Mouse (Mus musculus) brain, embryonic 14.5 days (tissue): ENCODE measurements around the gene Cdc20b. TPM values are rescaled to one million over a fixed set of nuclear protein-coding genes. Genes with fewer than 3 reads are reported as not detected.

Experiments
- DNase-seq: peaks from one replicate; pipeline ENCODE4 v3.0.0-alpha.2; 2011; ENCODE audit warnings: low read depth
- CTCF ChIP-seq: fragments of 200-500 bp; IDR thresholded peaks from 2 replicates; pipeline ENCODE4 v1.5.1; 2012; ENCODE audit warnings: inconsistent platforms, mild to moderate bottlenecking, moderate library complexity, borderline replicate concordance; ENCODE audit not compliant: insufficient read depth, insufficient read length; ENCODE audit errors: extremely low read depth
- POLR2A ChIP-seq: fragments of 200-500 bp; IDR thresholded peaks from 2 replicates; pipeline ENCODE4 v1.6.1; 2012; ENCODE audit warnings: mild to moderate bottlenecking, inconsistent platforms, borderline replicate concordance; ENCODE audit not compliant: poor library complexity, insufficient read depth, insufficient read length, severe bottlenecking; ENCODE audit errors: extremely low read depth
- polyA plus RNA-seq: library from polyadenylated mRNA; depleted of rRNA; stranded (reverse); fragments of >200 nt; gene quantifications from 2 replicates; pipeline ENCODE4 v1.2.3, GENCODE M21; 2012

The Cdc20b gene
- polyA plus RNA-seq, 1 experiment = 0.86 TPM

DNA sequence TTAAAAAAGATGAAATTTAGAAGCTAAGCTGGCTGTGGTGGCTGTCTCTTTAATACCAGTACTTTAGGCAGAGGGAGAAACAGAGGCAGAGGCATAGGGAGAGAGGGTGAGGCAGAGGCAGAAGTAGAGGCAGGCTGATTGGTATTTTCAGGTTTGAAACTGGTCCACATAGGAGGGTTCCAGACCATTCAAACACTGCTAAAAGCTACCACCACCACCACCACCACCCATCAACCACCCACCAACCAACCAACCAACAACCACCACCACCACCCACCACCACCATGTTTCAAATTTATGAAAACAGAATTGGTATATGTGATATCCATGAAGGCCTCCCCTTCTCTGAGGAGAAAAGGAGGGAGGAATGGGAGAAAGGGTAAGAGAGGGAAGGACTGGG lies 2.1 kb upstream of the Cdc20b start:
- DNase-seq = no peak
- TF ChIP-seq CTCF (no peak), POLR2A (no peak)

DNA sequence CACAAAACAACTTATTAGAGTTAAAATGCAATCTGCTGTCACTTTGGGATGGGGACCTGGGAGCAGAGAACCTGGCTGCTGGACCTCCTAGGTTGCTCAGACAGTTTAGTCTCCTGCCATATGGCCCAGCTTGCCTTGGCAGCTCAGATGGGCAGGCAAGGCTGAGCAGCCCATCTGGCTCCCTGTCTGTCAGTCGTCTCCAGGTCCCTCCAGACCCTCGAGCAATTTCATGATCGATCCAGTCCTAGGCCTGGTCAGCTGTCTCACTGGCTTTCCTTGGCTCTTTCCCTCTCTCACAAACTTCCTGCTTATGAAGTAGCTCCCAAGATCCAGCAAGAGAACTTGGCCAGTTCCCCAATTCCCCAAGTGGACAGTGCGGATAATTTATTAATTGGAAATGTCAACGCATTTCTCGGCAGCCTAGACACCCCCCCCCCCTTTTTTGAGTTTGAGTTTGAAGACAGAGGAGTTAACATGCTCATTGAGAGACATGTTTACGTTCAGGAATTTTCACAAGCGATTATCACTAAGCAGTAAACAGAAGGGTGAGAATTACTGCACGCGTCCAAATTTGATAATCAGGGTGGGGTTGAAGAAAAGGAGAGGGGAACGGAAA lies 532 bp upstream of the Cdc20b start:
- TF ChIP-seq CTCF (no peak), POLR2A (no peak)
- peak; percentile 84 for DNase-seq

DNA sequence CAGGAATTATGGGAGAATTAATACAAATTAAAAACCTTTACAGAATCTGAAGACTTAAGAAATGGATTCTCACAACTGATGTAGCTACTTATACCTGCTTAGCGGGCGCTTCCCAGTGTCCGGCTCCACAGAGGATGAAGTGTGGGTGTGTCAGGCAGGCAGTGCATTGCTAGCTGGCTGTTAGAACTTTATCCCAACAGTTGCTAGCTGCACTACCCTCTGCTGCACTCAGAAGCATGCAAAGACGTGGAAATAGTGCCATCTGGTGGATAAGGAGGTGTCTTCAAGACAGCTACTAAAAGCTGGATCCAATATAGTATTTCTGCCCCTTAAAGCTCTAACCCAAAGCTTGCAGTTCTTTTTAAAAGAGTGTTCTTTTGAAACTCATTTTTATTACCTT lies 941 bp downstream of the Cdc20b start:
- no peak for TF ChIP-seq POLR2A
- peak; percentile 78; the same call in 1 of the 2 replicates for TF ChIP-seq CTCF

DNA sequence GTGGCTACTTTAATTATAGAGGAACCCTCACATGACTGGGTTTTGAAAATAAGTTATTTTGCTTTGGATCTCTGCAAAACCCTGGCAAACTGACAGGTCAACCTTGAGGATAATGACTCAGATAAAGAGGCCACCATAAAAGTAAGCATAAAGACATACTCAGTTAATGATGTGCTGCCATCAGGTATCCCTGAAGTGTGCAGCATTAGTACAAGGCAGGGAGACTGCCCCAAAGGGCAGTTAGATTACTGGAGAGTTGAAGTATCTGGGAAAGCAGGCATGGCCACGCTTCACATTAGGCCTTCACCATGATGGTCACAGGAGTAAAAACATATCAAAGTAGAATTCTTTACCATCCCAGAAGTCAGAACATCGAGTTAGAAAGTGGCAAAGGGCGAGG lies 10.0 kb downstream of the Cdc20b start:
- TF ChIP-seq POLR2A = no peak
- no peak for DNase-seq

More for the DNA sequence above, 941 bp downstream of the Cdc20b start:
- peak; percentile 97 for DNase-seq

DNA sequence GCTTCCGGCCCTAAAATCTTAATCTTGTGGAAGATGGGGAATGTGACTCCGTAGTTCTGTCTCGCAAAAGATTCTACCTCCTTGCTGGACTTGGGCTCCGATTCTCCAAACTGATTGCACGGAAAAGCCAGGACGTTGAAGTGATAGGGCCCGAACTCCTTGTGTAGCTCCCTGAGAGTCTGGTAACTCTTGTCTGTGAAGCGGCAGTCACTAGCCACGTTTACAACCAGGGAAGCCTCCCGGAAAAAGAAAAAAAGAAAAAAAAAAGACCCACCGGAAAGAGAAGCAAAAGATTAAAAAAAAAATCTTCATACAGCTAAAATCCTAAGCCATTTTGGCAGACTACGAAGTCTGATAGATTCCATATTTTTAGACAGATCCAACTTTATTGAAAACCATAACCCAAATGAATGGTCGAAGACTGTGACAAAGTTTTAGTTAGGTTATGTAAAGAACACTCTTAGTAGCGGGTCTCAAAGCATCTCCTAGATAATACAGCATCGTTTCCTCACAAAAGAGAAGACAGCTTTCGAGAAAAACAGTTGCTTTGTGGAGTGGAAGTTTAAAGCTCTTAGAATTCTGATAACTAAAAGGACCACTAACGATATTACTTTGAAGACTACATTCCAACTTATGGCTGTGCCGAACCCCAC lies 10.7 kb downstream of the Cdc20b start:
- TF ChIP-seq POLR2A (no peak), CTCF (no peak)
- peak; percentile 29 for DNase-seq

DNA sequence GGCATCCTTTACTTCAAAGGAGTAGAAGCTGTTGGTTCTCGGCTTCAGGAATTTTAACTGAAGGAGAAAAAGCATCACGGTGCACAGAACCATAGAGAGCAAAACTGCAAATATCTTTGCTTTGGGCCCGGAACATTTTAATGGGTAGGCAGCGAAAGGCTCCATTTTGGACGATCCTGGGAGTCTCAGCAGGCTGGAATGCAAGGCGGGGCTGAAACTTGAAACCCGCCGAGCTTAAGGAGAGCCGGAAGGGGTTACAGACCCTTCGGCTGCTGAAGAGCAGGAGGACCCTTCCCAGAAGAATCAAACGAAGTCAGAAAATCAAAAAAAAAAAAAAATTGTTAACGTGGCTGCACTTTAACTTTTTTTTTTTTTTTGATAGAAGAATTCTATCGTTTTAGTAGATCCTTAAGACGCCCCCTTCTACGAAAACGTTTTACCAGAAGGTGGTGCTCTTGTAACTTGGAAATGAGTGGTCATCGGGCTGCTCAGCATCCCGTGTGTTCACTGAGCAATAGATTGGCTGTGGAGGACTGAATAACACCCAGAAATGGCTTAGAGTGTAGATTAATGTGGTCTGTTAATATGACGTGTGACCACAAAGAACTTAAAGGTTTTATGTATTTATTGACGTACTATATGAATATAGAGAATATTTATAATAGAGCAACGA lies 11.4 kb downstream of the Cdc20b start, which contains the start of gene Gpx8:
Gene Gpx8 (minus strand): TSS at position 200 of the 673 bp plus-strand sequence.
- TF ChIP-seq CTCF (peak; percentile 52; the same call in 1 of the 2 replicates), POLR2A (no peak)

DNA sequence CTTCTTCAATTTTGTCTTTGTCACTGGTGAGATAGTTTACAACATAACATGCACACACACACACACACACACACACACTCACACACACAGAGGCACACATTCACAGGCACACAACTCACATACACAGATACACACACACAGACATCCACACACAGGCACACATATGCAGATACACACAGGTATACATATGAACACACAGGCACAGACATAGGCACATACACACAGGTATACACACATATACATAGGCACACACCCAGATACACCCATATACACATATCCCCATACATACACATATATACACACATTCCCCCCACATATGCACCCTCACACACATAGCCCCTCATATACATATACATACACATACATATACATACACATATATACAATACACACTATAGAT lies 12.1 kb downstream of the Cdc20b start:
- TF ChIP-seq CTCF (no peak), POLR2A (no peak)
- no peak for DNase-seq

More for the DNA sequence above, 11.4 kb downstream of the Cdc20b start, which contains the start of gene Gpx8:
- DNase-seq = peak; percentile 90

DNA sequence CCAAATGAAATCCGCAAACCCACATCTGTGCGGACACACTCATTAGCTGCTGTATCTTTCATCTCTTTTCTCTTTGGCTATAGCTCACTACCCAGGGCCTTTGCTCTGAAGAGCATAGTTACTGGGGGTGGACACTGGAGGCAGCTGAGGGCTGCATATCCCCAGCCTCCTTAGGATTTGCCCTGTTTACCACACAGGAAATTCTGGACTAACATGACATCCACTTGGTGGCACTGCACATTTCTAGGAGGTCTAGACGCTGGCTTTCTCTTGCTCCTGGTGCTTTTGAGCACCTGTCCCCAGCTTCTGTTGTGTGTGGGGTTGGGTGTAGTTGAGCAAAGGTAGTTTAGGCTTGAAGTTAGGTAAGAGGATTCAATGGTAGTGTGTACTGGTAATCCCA lies 12.7 kb downstream of the Cdc20b start:
- no peak for TF ChIP-seq CTCF
- TF ChIP-seq POLR2A = no peak
- DNase-seq = no peak

DNA sequence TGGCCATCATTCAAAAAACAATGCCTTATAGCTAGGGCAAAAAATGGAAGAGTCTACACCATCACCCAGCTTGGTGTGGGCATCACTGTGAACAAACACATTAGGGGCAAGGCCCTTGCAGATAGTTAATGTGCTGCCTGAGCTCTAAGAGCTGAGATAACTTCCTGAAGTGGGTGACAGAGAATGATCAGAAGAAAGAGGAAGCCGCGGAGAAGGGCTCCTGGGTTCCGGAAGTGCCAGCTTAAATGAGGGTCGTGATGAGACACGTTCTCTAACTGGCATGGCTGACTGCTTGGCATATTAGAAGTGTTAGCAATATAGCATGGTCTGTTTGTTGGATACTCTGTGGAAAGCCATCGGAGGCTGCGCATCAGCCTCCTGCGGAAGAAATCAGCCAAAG lies 19.3 kb downstream of the Cdc20b start:
- TF ChIP-seq POLR2A = no peak
- no peak for TF ChIP-seq CTCF
- DNase-seq = no peak

DNA sequence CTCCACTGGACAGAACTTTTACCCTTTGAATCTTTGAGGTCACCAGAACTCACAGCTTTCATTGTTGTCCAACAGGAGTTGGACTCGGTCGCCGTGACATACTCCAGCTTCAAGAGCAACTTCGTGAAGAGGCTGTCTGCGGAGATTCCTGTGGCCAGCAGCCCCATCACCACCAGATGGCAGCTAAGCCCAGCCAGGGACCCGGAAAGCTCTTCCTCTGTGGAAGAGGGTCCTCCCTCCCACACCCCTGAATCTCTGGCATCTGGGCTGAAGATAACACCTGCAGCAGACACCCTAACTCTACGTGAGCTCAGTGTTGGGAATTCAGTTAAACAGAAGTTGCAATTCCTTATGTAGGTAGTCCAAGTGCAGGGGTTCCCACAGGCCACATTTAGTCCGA lies 20.9 kb downstream of the Cdc20b start:
- DNase-seq = peak; percentile 36
- TF ChIP-seq POLR2A (no peak), CTCF (peak; percentile 62)

DNA sequence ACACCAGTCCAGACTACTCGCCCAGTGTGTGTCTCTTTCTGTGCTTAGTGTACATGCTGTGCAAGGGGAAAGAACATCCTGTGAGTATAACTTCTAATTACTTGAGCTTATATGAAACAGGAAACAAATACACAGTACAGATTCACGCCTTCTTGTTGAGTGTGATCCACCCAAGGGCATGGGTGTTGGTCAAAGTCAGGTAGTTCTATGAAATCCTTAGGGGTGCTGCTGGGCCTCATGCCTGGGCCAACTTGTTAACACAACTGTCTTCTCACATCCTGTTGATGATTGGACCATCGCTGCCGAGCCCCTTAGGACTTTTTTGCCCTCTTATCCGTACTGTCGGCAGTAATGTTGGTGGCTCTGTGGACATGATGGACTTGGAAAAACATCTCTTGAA lies 26.8 kb downstream of the Cdc20b start:
- DNase-seq = no peak
- TF ChIP-seq CTCF (no peak), POLR2A (no peak)

DNA sequence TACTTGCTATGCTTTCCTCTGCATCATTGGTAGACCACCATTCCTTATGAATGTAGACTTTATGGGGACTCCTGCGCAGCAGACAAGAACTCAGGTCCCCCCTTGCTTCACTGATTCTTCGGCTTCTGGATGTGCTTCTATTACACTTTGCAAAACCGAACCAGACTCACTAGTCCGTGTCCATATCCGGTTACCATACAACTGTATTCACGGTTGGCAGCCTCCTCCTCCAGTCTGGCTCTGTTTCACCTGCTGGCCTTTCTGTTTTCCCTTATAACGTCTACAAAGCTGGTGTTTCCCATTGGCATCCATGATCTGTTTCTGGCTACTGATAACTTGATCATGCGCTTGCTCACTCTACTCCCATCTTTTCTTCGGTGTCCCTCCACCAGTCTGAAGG lies 29.6 kb downstream of the Cdc20b start:
- no peak for DNase-seq
- no peak for TF ChIP-seq CTCF
- TF ChIP-seq POLR2A = no peak

DNA sequence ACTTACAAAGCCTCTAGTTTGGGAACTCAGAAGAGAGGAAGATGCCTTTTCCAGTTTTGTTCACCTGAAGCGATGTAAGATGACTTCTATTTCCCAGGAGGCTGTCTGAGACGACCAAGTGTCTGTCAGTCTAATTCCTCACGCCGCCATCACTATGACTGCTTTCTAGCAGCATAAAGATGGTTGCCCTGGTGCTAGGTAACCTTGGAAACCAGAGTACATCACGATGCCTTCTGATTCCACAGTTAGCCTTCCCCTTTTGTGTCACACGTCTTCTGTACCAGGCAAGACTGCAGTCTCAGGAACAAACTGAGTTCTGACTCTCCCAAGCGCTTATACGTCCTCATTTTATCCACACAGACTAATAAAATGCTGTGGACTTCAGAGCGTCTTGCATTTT lies 44.1 kb downstream of the Cdc20b start:
- peak; percentile 55 for DNase-seq

More for the DNA sequence above, 44.1 kb downstream of the Cdc20b start:
- no peak for TF ChIP-seq POLR2A
- TF ChIP-seq CTCF = no peak
